Mouse (Mus musculus) heart, postnatal 0 days (tissue): ENCODE measurements at regions not wholly inside any gene's neighbourhood (a gene's known extent, or its start where the extent isn't known, plus 50 kb on each side); places are given as distances from the start of the nearest gene placed in this dataset.

Experiments used
- ATAC-seq: fragments of 200-750 bp; cut with Nextera tagmentation; 2 replicates; pipeline ENCODE4 v1.8.0; 2017; ENCODE audit warnings: low read depth, moderate number of reproducible peaks, moderate library complexity; ENCODE audit not compliant: insufficient read depth
- DNase-seq: peaks from one replicate; pipeline ENCODE4 v3.0.0-alpha.2; 2016; ENCODE audit warnings: low spot score
- H3K27ac ChIP-seq: fragments of 300-500 bp; sonication (generic); 2 replicates; pipeline ENCODE4 v1.5.1; 2014; ENCODE audit warnings: low read depth, mild to moderate bottlenecking
- H3K27me3 ChIP-seq: fragments of 300-500 bp; sonication (generic); 2 replicates; pipeline ENCODE4 v1.6.1; 2014; ENCODE audit warnings: low read length, mixed read lengths; ENCODE audit not compliant: control insufficient read depth, insufficient read depth
- H3K36me3 ChIP-seq: fragments of 300-500 bp; sonication (generic); replicated peaks from 2 replicates; pipeline ENCODE4 v1.6.1; 2014; ENCODE audit warnings: low read length, mixed read lengths; ENCODE audit not compliant: control insufficient read depth, insufficient read depth
- H3K4me1 ChIP-seq: fragments of 300-500 bp; sonication (generic); 2 replicates; pipeline ENCODE4 v1.6.1; 2014; ENCODE audit warnings: antibody characterized with exemption; ENCODE audit not compliant: control insufficient read depth, insufficient read depth
- H3K4me2 ChIP-seq: fragments of 300-500 bp; sonication (generic); 2 replicates; pipeline ENCODE4 v1.6.1; 2014; ENCODE audit warnings: low read depth, mild to moderate bottlenecking, low read length, moderate library complexity
- H3K4me3 ChIP-seq: fragments of 300-500 bp; sonication (generic); 2 replicates; pipeline ENCODE4 v1.5.1; 2014; ENCODE audit warnings: low read depth, low read length
- H3K9ac ChIP-seq: fragments of 300-500 bp; sonication (generic); replicated peaks from 2 replicates; pipeline ENCODE4 v1.6.1; 2014; ENCODE audit warnings: low read depth, low read length, mixed read lengths
- H3K9me3 ChIP-seq: fragments of 300-500 bp; sonication (generic); replicated peaks from 2 replicates; pipeline ENCODE4 v1.6.1; 2016; ENCODE audit warnings: low read length; ENCODE audit not compliant: control insufficient read depth
- CTCF ChIP-seq: IDR thresholded peaks from 2 replicates; pipeline ENCODE4 v1.5.1; 2016; ENCODE audit warnings: antibody characterized with exemption, control low read depth, low read depth
- EP300 ChIP-seq: IDR thresholded peaks from 2 replicates; pipeline ENCODE4 v1.6.1; 2016; ENCODE audit warnings: antibody characterized with exemption, low read depth
- WGBS: fragments of 180-500 bp; shearing (Covaris S2); extraction: QIAGEN DNeasy Blood & Tissue Kit; methylation state at CpG from one replicate; pipeline ENCODE4 v1.1.7; 2014; 5-methylcytosine and 5-hydroxymethylcytosine counted together

DNA sequence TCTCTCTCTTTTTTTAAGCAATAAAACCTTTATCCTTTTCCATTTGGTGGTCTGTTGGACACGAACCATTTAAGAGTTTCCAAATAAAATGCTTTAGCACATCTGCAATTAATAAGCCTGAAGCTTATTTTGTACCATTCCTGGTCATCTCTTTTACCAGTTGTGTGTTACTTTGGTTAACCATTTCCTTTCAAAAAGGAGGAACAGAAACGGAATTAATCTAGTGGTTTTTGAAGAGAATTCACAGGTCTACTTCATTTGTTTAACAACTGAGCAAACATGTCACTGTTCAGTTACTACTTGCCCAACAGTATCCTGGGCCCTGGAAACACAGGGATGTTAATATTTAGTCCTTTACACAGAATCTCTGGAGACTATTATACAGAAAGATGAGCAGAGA is 492.5 kb downstream of the Sox2 start:
- no peak for DNase-seq
- no peak overlapping the region for H3K27ac ChIP-seq
- no peaks in the 10 kb centered on the region for H3K4me1 ChIP-seq
- H3K36me3 ChIP-seq, result no peaks in the 10 kb centered on the region
- H3K9ac ChIP-seq, result no peak overlapping the region
- ATAC-seq, result no peak
- no peaks in the 10 kb centered on the region for H3K9me3 ChIP-seq
- no peaks in the 10 kb centered on the region for H3K27me3 ChIP-seq
- no peak overlapping the region for H3K4me3 ChIP-seq
- H3K4me2 ChIP-seq, result no peak overlapping the region
- 65% methylated on average over 2 of the region's 2 CpGs for WGBS
- TF ChIP-seq CTCF, result no peak
- no peak for TF ChIP-seq EP300

DNA sequence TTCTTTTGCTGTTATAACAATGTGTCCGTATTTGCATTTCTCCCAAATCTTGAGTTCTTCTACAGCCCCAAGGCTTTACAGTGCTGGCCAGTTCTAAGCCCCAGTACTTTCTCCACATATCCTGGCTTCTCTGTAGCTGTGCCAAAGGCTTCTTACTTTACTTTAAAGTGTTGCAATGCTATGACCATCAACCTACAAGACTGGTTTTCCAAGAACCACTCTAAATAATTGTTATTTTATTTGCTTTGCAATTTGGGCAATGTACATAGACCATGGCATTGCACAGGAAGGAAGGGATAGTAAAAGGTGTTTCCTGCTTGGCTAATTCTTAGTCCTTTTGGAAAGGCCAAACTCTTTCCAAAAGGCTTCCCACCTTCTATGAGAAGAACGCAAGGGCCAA is 495.4 kb downstream of the Sox2 start:
- Histone ChIP-seq H3K9ac (no peak overlapping the region), H3K4me3 (no peak overlapping the region), H3K27me3 (no peaks in the 10 kb centered on the region), H3K27ac (no peak overlapping the region), H3K4me1 (no peaks in the 10 kb centered on the region), H3K4me2 (no peak overlapping the region), H3K36me3 (no peaks in the 10 kb centered on the region), H3K9me3 (no peaks in the 10 kb centered on the region)
- TF ChIP-seq CTCF, result no peak
- TF ChIP-seq EP300, result no peak
- WGBS, result 78% methylated on average over 2 of the region's 2 CpGs
- no peak for DNase-seq
- no peak for ATAC-seq

DNA sequence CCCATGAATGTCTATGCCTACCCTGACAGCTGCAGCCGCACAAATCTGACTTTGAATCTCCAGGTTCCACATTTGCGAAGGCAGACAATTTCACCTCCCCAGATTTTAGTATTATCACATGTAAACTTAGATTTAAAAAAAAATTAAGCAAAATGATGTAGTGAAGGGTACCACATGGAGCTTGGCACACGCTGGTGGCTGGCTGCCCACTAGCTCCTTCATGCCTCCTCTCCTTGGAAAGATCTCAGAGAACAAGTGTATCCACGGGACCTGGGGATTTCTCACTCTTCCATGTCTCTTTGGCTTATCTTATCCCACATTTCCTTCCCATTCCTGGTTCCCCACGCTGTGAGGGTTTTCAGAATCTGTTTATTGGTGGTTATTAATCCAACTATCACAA is 496.5 kb downstream of the Sox2 start:
- WGBS, result 75% methylated on average over 5 of the region's 5 CpGs
- Histone ChIP-seq H3K36me3 (no peaks in the 10 kb centered on the region), H3K4me1 (no peaks in the 10 kb centered on the region), H3K4me2 (no peak overlapping the region), H3K27me3 (no peaks in the 10 kb centered on the region), H3K9me3 (no peaks in the 10 kb centered on the region), H3K9ac (no peak overlapping the region), H3K27ac (no peak overlapping the region), H3K4me3 (no peak overlapping the region)
- ATAC-seq (no peak), DNase-seq (no peak)
- TF ChIP-seq CTCF (no peak), EP300 (no peak)

DNA sequence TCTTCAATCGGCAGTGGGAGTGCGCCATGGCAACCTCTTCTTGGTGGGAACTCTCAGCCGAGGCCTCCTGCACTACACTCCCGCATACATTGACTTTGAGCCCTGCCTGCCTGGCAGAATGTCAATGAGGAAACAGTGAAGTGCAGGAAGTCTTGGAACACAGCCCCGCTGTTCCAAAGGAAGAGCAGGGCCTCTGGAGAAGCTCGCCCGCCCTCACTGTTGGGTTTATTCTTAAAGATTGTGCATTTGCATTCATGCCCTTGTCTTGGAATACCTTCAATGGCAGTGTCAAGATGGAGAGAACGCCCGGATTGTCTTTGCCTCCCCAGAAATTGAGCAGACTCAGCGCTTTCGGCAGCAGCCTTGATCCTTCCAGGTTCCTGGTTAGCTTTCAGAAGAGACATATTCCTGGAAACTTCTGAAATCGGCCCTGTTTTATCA is 499.1 kb downstream of the Sox2 start:
- Histone ChIP-seq H3K9ac (no peak overlapping the region), H3K27me3 (no peaks in the 10 kb centered on the region), H3K9me3 (no peaks in the 10 kb centered on the region), H3K36me3 (no peaks in the 10 kb centered on the region), H3K4me2 (peak overlapping the region; percentile 33; the same call in 1 of the 2 replicates), H3K4me3 (no peak overlapping the region), H3K27ac (peak overlapping the region; percentile 11; the same call in 1 of the 2 replicates), H3K4me1 (no peaks in the 10 kb centered on the region)
- WGBS, result 45% methylated on average over 12 of the region's 12 CpGs
- ATAC-seq (no peak), DNase-seq (peak; percentile 27)
- no peak for TF ChIP-seq EP300
- TF ChIP-seq CTCF, result no peak

DNA sequence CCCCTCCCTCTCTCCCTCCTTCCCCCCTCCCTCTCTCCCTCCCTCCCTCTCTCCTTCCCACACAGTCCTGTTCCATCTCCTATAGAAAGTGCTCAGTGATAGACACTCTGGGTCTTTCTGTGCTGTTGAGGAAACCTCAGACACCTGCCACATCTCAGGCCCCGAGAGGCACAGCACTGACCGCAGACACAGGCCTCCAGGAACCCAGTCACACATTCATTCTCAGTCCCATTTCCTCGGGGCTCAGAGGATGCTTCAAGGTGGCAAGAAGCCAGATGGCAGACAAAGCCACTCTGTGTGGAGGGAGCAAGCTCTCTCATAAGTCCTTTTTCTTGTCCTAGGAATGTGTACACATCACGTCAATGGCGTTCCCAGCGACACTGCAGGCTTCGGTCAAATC is 502.0 kb downstream of the Sox2 start:
- no peaks in the 10 kb centered on the region for H3K9me3 ChIP-seq

GRCm38 (mm10) chr3:35154266-35154665 is 504.1 kb downstream of the Sox2 start:
- Histone ChIP-seq H3K27ac (no peak overlapping the region), H3K4me1 (no peaks in the 10 kb centered on the region), H3K9me3 (no peaks in the 10 kb centered on the region), H3K27me3 (no peaks in the 10 kb centered on the region), H3K4me3 (no peak overlapping the region), H3K9ac (no peak overlapping the region), H3K4me2 (no peak overlapping the region), H3K36me3 (no peaks in the 10 kb centered on the region)
- WGBS, result 65% methylated on average over 6 of the region's 6 CpGs
- DNase-seq, result no peak
- TF ChIP-seq EP300 (no peak), CTCF (no peak)
- no peak for ATAC-seq

More for the DNA sequence above, 502.0 kb downstream of the Sox2 start:
- H3K4me1 ChIP-seq, result no peaks in the 10 kb centered on the region
- H3K9ac ChIP-seq, result no peak overlapping the region
- no peak overlapping the region for H3K4me3 ChIP-seq
- DNase-seq, result no peak
- WGBS, result 71% methylated on average over 7 of the region's 7 CpGs
- peak; percentile 8; the same call in 1 of the 2 replicates for ATAC-seq
- no peak for TF ChIP-seq EP300
- no peak for TF ChIP-seq CTCF
- no peaks in the 10 kb centered on the region for H3K36me3 ChIP-seq
- no peak overlapping the region for H3K4me2 ChIP-seq
- no peak overlapping the region for H3K27ac ChIP-seq
- no peaks in the 10 kb centered on the region for H3K27me3 ChIP-seq
